Mouse (Mus musculus) forebrain, embryonic 11.5 days (tissue): ENCODE data around the gene Clspn. TPM values are rescaled to one million over a fixed set of nuclear protein-coding genes. Genes with fewer than 3 reads are reported as not detected.

Experiments used
- ATAC-seq: fragments of 200-750 bp; cut with Nextera tagmentation; replicated peaks from 2 replicates; pipeline ENCODE4 v1.8.0; 2017; ENCODE audit warnings: moderate TSS enrichment; ENCODE audit not compliant: low FRiP score
- DNase-seq: peaks from one replicate; pipeline ENCODE4 v3.0.0-alpha.2; 2017; ENCODE audit warnings: low spot score
- H3K27ac ChIP-seq: fragments of 300-500 bp; sonication (generic); 2 replicates; pipeline ENCODE4 v1.5.1; 2014; ENCODE audit warnings: low read depth, low read length
- H3K27me3 ChIP-seq: fragments of 300-500 bp; sonication (generic); 2 replicates; pipeline ENCODE4 v1.6.1; 2014; ENCODE audit warnings: mild to moderate bottlenecking, low read length, mixed read lengths; ENCODE audit not compliant: control insufficient read depth, insufficient read depth
- H3K36me3 ChIP-seq: fragments of 300-500 bp; sonication (generic); 2 replicates; pipeline ENCODE4 v1.6.1; 2014; ENCODE audit warnings: mild to moderate bottlenecking, low read length, moderate library complexity, mixed read lengths; ENCODE audit not compliant: control insufficient read depth, insufficient read depth
- H3K4me1 ChIP-seq: fragments of 300-500 bp; sonication (generic); replicated peaks from 2 replicates; pipeline ENCODE4 v1.6.1; 2014; ENCODE audit warnings: low read length, mixed read lengths; ENCODE audit not compliant: control insufficient read depth, insufficient read depth
- H3K4me2 ChIP-seq: fragments of 300-500 bp; sonication (generic); 2 replicates; pipeline ENCODE4 v1.6.1; 2014; ENCODE audit warnings: low read depth, mild to moderate bottlenecking, low read length, moderate library complexity, mixed read lengths; ENCODE audit not compliant: severe bottlenecking
- H3K4me3 ChIP-seq: fragments of 300-500 bp; sonication (generic); 2 replicates; pipeline ENCODE4 v1.5.1; 2014; ENCODE audit warnings: low read depth, low read length
- H3K9ac ChIP-seq: fragments of 300-500 bp; sonication (generic); 2 replicates; pipeline ENCODE4 v1.6.1; 2014; ENCODE audit warnings: low read length
- H3K9me3 ChIP-seq: fragments of 300-500 bp; sonication (generic); 2 replicates; pipeline ENCODE4 v1.6.1; 2016; ENCODE audit warnings: low read length, mixed read lengths; ENCODE audit not compliant: control insufficient read depth
- WGBS: fragments of 180-500 bp; shearing (Covaris S2); extraction: QIAGEN DNeasy Blood & Tissue Kit; methylation state at CpG from one replicate; pipeline ENCODE4 v1.1.7; 2014; 5-methylcytosine and 5-hydroxymethylcytosine counted together
- polyA plus RNA-seq: library from polyadenylated mRNA; unstranded; fragments of >200 nt; fragmentation: Nextera tagmentation; extraction: Ambion mirVana; gene quantifications from 2 replicates; pipeline ENCODE4 v1.2.1, GENCODE M21; 2014

Clspn gene
- polyA plus RNA-seq, 1 experiment from 2014 or later, result 62.7 TPM

DNA sequence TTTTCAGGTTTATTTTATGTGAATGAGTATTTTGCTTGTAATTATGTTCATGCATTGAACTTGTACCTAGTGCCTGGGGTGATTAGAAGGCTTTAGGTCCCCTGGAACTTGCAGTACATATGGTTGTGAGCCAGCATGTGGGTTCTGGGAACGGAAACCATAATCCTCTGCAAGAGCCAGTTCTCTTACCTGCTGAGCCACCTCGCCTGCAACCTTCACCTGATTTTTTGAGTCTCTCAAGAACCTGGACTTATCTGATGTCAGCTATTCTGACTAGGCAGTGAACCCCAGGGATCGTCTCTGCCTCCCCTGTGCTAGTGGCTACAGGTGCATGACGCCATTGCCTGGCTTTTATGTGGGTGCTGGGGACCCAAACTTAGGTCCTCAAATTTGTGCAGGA is 49.0 kb downstream of the Clspn start:
- no peak for ATAC-seq
- 87% methylated on average over 4 of the region's 4 CpGs for whole genome bisulfite sequencing
- H3K36me3 ChIP-seq, result no peaks in the 10 kb centered on the region

DNA sequence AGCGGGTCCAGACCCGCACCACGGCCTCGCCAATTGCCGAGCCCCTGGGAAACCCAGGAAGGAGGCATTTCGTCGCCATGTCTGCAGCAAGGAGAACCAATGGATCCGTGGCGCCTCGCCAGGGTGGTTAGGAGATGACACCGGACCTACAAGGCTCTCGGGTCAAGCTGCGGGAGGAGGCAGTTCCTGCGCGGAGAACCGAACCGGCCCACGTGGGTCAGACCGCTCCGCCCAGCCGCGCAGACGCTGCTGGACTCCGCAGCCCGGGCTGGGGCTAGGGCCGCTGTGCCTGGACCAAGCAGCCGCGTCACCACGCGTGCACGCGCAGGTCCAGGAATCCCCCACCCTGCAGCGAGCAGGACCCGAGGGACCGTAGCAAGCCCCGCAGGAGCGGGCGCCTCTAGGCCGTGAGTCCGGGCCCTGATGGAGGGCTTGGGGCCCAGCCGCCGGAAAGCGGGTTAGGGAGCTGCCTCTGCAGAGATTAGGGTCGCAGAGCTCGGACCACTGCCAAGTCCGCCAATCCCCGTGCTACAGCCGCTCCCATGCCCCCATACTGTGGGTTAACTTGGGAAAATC is 53.0 kb downstream of the Clspn start, which contains the start of gene 5730409E04Rik:
TSS of gene 5730409E04Rik (plus strand) at position 213 of the 576 bp plus-strand sequence.
- under 1% methylated on average over 48 of the region's 48 CpGs for WGBS
- ATAC-seq, result peak; percentile 80
- H3K9me3 ChIP-seq, result no peaks in the 10 kb centered on the region

More for the DNA sequence above, 49.0 kb downstream of the Clspn start:
- no peak overlapping the region for H3K9ac ChIP-seq
- H3K4me2 ChIP-seq, result no peak overlapping the region
- no peaks in the 10 kb centered on the region for H3K9me3 ChIP-seq
- no peak overlapping the region for H3K4me3 ChIP-seq
- peaks cover 25% of the 10 kb centered on the region for H3K27me3 ChIP-seq
- no peak overlapping the region for H3K27ac ChIP-seq
- peaks cover 16% of the 10 kb centered on the region for H3K4me1 ChIP-seq
- DNase-seq, result no peak

DNA sequence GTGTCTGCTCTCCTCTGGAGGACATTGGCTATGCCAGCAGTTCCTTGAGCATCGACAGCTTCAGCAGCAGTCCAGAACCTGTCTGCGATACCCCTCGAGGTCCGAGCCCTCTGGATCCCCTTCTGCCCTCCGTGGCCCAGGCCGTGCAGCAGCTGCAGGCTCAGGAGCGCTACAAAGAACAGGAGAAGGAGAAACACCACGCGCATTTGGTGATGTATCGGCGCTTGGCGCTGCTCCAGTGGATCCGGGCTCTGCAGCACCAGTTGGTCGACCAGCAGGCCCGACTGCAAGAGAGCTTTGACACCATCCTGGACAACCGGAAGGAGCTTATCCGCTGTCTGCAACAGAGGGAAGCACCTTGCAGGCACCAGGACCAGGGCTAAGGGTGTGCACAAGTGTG is 55.3 kb downstream of the Clspn start:
- H3K27ac ChIP-seq, result no peak overlapping the region
- H3K4me3 ChIP-seq, result no peak overlapping the region
- H3K36me3 ChIP-seq, result no peaks in the 10 kb centered on the region
- no peak overlapping the region for H3K9ac ChIP-seq
- 0 out of 2 replicates have a peak, but pooled peaks cover 1% of the 10 kb centered on the region for H3K4me1 ChIP-seq
- H3K27me3 ChIP-seq, result peaks cover 2% of the 10 kb centered on the region; the same call in 1 of the 2 replicates
- no peak for ATAC-seq
- DNase-seq, result no peak
- no peak overlapping the region for H3K4me2 ChIP-seq
- no peaks in the 10 kb centered on the region for H3K9me3 ChIP-seq
- WGBS, result 91% methylated on average over 17 of the region's 17 CpGs

More for the DNA sequence above, 53.0 kb downstream of the Clspn start, which contains the start of gene 5730409E04Rik:
- Histone ChIP-seq H3K36me3 (no peaks in the 10 kb centered on the region), H3K27ac (no peak within 1 kb of the TSS), H3K9ac (peak within 1 kb of the TSS; percentile 78), H3K27me3 (peaks cover 17% of the 10 kb centered on the region; the same call in 1 of the 2 replicates), H3K4me2 (peak within 1 kb of the TSS; percentile 96), H3K4me1 (0 out of 2 replicates have a peak, but pooled peaks cover 1% of the 10 kb centered on the region), H3K4me3 (peak within 1 kb of the TSS; percentile 48)
- peak; percentile 75 for DNase-seq

DNA sequence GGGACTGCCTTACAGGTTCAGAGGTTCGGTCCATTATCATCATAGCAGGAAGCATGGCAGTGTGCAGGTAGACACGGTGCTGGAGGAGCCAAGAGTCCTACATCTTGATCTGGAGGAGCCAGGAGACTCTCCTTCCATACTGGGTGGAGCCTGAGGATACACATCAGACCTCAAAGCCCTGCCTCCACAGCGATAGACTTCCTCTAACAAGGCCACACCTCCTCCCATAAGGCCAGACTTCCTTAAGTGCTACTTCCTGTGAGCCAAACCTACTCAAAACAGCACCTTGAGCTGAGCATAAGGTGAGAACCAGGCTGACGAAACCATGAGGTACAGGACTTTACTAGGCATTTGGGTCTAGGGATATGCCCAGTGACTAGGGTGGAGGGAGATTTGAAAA is 59.6 kb downstream of the Clspn start:
- Histone ChIP-seq H3K27ac (no peak overlapping the region), H3K4me1 (peaks cover 7% of the 10 kb centered on the region; the same call in 1 of the 2 replicates), H3K36me3 (no peaks in the 10 kb centered on the region), H3K9ac (no peak overlapping the region), H3K4me3 (no peak overlapping the region), H3K27me3 (peaks cover 9% of the 10 kb centered on the region), H3K4me2 (no peak overlapping the region), H3K9me3 (no peaks in the 10 kb centered on the region)
- ATAC-seq (no peak), DNase-seq (no peak)
- 89% methylated on average over 4 of the region's 4 CpGs for WGBS

DNA sequence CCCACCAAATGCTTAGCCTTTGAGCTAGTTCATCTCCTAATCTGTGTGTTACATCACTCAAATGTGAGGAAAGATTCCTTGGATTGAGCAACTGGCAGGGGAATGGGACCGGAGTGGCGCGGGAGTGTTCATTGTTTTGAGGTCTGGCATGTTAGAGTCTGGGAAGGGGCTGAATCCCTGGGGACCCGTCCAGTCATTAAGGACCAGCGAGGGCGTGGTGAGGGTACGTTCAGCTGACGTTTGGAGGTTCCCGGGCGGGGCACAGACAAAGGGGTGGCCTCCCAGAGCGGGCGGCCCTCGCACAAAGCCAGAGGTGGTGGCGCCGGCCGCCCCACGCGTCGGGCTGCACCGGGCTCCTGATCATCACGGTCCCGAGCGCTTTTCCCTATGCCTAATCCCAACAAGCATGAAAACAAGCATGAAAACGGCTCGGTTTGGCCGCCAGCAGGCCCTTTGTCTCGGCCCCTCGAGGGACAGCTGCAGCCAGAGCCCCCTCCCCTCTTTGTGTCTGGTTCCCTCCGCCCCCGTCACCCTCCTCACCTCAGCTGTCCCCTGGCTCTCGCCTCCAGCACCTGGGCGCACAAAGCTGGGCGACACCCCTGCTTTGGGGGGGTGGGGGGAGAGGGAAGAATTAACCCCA is 63.1 kb downstream of the Clspn start:
- Histone ChIP-seq H3K27me3 (peaks cover 13% of the 10 kb centered on the region), H3K9ac (peak overlapping the region; percentile 69)
- under 1% methylated on average over 33 of the region's 33 CpGs for WGBS

DNA sequence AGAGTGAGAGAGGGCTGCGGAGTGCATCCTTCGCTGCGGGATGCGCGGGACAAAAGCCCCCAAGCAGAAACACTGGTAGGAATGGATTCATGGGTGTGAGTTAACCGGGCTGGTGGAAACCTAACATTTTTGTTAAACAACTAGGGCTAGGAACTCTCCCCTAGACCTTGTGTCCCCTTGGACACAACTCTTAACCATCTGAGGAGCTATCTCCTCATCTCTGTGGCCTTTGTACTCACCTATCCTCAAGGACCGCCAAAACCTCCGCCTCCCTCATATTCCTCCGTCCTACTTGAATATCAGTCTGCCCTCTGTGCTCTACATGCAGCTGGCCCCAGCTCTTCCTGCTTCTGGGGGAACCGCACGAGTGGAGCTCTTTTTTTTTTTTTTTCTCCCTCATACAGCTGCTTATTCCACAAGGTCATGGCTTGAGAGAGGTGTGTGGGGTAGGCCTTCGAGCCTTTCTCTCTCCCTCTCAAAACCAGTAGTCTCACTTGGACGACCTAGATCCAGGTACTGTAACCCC is 63.7 kb downstream of the Clspn start:
- H3K9ac ChIP-seq, result peak overlapping the region; percentile 69
- WGBS, result 19% methylated on average over 13 of the region's 13 CpGs
- DNase-seq (no peak), ATAC-seq (0 out of 2 replicates have a peak, but pooled peaks have one; percentile 18)
- H3K36me3 ChIP-seq, result no peaks in the 10 kb centered on the region
- peak overlapping the region; percentile 27 for H3K4me3 ChIP-seq
- H3K4me2 ChIP-seq, result peak overlapping the region; percentile 63
- no peaks in the 10 kb centered on the region for H3K9me3 ChIP-seq
- peak overlapping the region; percentile 87 for H3K27ac ChIP-seq
- H3K4me1 ChIP-seq, result peaks cover 7% of the 10 kb centered on the region; the same call in 1 of the 2 replicates
- H3K27me3 ChIP-seq, result peaks cover 13% of the 10 kb centered on the region

More for the DNA sequence above, 63.1 kb downstream of the Clspn start:
- peaks cover 7% of the 10 kb centered on the region; the same call in 1 of the 2 replicates for H3K4me1 ChIP-seq
- peak; percentile 81 for DNase-seq
- peak overlapping the region; percentile 87 for H3K27ac ChIP-seq
- peak overlapping the region; percentile 27 for H3K4me3 ChIP-seq
- no peaks in the 10 kb centered on the region for H3K36me3 ChIP-seq
- peak; percentile 86 for ATAC-seq
- H3K9me3 ChIP-seq, result no peaks in the 10 kb centered on the region
- peak overlapping the region; percentile 63 for H3K4me2 ChIP-seq

DNA sequence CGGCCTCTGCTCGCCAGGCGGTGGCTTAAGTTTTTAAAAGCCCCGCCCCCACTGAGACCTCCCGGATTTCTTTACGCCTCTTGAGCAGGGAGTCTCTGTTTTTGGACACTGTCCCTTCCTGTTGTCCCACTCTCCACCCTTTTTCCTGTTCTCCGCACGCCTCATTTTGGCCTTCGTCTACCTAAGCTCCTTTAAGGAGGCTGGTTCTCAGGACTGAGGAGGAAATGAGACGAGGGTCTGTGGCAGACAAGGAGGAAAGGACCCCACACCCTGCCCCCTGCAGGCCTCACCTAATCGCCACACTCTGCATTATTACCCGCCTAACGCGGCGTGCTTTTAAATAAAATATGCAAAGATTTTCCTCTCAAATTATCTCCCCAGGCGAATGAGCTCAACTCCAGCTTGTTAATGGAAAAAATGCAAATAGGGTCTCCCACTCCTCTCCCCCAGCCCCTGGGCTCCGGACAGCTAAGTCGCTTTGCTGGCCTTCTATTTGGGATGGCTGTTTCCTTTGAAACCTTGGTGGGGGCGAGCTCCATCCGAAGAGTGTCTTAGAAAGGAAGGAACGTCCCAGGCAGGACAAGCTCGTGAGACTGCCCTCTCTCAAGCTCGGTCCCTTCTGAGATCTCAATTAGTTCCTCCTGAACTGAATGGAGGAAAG is 70.4 kb downstream of the Clspn start:
- ATAC-seq, result peak; percentile 66
- peak overlapping the region; percentile 44; the same call in 1 of the 2 replicates for H3K4me2 ChIP-seq
- H3K36me3 ChIP-seq, result no peaks in the 10 kb centered on the region
- no peaks in the 10 kb centered on the region for H3K9me3 ChIP-seq
- H3K4me3 ChIP-seq, result peak overlapping the region; percentile 10; the same call in 1 of the 2 replicates
- peak overlapping the region; percentile 39; the same call in 1 of the 2 replicates for H3K27ac ChIP-seq
- peak overlapping the region; percentile 39 for H3K9ac ChIP-seq
- peaks cover 7% of the 10 kb centered on the region for H3K4me1 ChIP-seq
- DNase-seq, result peak; percentile 68
- H3K27me3 ChIP-seq, result no peaks in the 10 kb centered on the region
- under 1% methylated on average over 23 of the region's 23 CpGs for WGBS

DNA sequence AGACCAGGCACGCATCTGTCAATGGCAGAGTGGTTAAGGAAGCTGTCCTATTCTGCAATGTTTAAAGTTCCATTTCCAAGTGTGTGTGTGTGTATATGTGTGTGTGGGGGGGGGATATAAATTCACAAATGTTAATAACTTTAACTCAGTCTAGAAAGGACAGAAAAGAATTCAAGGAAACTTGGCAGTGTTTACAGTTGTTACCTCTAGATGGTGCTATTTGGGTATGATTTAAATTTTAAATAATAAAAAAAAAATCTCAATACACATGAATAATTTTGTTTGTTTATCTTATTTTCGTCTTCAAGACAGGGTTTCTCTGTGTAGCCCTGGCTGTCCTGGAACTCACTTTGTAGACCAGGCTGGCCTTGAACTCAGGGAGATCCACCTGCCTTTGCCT is 75.2 kb downstream of the Clspn start:
- Histone ChIP-seq H3K27ac (no peak overlapping the region), H3K4me3 (no peak overlapping the region), H3K9me3 (no peaks in the 10 kb centered on the region), H3K4me2 (no peak overlapping the region), H3K36me3 (no peaks in the 10 kb centered on the region), H3K27me3 (peaks cover 2% of the 10 kb centered on the region), H3K9ac (no peak overlapping the region), H3K4me1 (peaks cover 6% of the 10 kb centered on the region)
- 50% methylated on average over 2 of the region's 2 CpGs for WGBS
- DNase-seq (no peak), ATAC-seq (no peak)
